Mouse (Mus musculus): ENCODE data around the gene Tox2.

The Tox2 gene

DNA sequence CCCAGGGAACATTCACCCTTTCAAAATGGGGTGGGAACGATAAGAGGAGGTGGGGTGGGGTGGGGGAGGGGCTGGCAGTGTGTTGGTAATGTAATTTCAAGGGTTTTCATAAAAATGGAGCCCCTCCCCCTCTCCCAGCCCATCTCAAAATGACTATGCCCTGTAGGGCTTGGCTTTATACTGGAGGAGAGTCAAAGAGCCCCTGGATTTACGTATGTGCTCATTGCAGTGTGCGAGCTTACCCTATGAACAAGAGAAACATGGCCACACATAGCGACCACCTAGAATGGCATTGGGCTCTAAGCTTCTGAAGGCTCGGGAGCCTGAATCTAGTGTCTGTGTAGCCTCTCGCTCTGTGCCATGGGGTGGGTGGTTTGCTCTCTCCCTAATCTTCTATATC, 51.3 kb downstream of the Tox2 start:
- no peak for DNase-seq (ENCODE audit: low read depth, low spot score)

DNA sequence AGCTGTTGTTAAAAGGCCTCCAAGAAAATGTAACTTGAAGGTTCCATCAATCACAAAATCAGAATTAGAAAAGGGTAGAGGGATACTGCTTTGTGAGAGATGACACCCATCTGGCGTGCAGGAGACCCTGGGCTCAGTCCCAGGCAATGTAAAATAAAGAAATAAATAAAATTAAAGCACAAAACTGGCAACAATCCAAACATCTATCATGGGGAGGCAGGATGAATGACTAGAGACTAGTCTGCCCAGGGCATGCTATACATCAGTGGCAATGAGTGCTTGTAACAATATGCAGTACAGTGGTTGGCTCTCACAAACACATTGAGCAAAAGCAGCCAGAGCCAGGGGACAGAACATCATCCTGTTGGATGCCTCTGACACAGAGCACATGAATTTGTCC, 53.8 kb downstream of the Tox2 start:
- no peak for DNase-seq (ENCODE audit: low read depth, low spot score)

DNA sequence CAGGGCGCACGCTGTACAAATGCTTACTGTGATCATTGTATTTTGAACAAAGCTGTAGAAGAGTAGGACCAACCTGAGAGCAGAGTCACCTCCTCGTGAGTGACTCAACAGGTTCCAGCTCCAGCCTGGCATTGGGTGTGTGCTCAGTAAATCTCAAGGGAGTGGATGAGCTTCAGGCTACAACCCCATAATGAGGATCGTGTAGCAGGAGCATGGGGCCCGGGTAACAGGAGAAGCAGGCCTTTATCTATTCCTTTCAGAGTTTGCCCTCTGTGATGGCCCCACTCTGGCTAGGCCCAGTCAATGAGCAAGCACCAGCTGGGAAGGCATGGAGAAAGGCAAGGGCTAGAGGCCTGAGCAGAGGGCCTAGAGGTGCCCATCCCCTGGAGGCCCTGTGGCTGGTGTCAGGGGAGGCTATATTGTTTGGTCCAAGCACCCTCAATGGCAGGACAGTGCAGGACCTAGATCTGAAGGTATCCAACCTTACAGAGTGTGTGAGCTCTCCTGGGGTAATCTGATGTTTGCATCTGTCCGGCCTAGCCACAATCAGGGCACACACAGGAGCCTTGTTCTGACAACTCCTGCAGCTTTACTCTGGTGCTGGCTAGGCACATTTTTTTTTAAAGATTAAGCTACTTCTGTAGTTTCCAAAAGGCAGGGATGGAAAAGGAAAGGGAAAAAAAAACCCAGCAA, 58.6 kb downstream of the Tox2 start:
- no peak for DNase-seq (ENCODE audit: low read depth, low spot score)

DNA sequence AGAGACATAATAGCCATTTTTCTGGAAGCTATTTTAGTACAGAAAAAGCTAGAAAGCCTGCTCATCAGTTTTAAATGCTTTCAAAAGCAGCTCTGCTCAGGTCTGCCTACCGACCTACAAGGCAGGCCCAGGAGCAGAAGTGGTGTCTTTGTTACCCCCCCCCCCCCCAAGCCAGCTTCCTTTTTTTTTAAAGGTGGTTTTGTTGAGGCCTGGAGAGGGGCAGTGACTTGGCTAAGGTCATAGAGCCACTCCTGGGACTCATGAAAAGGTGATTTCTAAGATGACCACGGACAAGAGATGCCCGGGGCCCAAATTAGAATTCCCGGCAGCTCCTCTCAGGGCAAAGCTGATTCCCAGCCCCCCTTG, 59.1 kb downstream of the Tox2 start:
- DNase-seq (ENCODE audit: low read depth, low spot score): no peak

DNA sequence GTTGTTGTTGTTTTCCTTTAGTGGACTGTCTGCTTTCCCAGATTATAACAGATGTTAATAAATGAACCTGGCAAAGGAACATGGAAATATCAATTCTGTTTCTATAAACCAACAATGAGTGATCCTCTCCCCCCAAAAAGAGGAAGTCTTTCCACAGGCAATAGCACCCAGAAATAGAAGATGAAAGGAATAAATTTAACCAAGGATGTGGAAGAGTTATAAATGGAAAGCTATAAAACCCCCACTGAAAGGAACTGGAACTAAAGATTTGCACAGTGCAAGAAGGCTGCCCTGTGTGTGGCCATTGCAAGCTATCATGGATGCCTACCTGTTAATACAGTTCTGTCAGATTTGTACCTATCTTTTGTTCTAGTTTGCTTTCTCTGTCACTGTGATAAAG, 64.2 kb downstream of the Tox2 start:
- no peak for DNase-seq (ENCODE audit: low read depth, low spot score)

DNA sequence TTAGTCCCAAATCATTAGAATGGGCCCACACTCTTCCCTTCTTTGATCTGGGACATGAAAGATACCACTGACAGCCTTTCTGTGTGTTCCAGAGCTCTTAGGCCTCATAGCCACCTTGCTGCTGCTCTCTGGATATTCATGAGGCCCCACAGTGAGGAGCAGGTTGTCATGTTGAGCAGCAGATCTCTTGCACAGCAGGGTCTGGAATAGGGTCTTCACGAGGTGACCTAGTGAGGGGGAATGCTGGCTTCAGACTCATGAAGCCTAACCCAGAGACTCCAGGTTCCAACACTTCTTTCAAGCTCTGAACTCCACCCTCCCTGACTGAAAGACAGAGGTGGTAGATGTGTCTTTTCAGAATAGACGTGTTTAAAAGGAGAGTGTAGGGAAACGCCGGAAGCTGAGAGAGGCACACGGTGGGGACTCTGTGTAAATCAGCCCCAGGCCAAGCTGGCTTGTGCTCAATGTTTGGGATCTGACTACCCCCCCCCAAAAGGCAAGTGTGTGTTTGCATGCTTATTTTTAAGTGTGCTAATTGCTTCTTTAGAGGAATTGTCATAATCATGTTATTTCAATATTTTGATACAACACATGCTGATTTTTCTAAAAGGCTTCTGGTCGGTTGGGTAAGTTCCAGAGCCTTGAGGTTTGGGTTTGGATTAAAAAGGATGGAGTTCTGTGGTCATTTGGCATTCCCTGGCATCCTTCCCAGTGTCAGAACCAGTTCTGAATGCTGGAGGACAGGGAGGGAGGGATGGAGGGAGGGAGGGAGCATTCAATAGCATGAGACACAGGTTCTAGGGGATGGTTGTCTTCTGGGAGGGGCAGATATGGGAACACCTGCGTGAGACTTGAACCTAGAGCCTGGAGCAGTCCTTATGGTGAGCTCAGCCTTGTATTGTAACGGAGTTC, 68.9 kb downstream of the Tox2 start:
- DNase-seq (ENCODE audit: low read depth, low spot score): no peak

DNA sequence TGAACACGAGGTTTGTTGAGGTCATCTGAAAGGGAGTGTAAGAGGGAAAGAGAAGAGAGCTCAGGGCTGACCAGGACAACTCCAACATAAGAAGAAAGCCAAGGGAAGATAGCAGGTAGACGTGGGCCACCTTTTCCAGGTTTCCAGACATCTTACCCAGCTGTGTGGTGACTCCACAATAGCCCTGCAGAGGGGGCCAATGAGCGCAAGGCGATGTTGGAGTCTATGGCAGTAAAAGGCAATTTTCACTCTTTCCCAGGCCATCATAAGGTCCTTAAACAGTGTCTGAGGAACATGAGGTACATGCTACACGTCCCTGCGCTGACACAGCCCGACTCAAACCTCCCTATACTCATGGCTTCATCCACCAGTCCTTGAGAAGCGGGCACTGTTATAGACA, 70.9 kb downstream of the Tox2 start:
- DNase-seq (ENCODE audit: low read depth, low spot score): no peak

DNA sequence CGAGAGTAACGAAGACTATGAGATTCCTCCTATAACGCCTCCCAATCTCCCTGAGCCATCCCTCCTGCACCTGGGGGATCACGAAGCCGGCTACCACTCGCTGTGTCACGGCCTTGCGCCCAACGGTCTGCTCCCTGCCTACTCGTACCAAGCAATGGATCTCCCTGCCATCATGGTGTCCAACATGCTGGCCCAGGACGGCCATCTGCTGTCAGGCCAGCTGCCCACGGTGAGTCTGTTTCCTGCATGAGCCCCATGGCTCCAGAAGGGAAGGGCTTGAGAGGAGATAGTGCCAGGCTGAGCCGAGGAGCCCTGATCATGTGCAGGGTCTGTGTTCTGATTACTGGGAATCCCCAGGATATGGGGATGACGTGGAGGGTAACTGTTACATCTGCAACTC, 73.1 kb downstream of the Tox2 start:
- no peak for DNase-seq (ENCODE audit: low read depth, low spot score)

DNA sequence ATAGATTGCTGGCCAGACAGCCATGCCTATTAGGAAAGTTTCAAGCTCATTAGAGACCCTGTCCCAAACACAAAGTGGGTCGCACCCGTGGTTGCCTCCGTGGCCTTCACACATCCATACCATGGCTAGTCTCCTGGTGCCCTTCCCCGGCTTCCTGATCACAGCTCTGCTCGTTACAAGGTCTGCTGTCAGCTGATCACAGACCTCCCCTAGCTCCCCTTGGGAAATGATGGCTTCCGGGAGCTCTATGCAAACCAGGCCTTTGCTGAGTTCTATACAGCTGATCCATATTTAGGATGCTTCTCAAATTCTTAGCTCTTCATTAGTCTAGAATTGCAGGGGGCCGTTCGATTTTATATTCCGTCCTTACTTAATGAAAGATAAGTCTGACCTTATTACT, 75.1 kb downstream of the Tox2 start:
- DNase-seq (ENCODE audit: low read depth, low spot score): no peak

DNA sequence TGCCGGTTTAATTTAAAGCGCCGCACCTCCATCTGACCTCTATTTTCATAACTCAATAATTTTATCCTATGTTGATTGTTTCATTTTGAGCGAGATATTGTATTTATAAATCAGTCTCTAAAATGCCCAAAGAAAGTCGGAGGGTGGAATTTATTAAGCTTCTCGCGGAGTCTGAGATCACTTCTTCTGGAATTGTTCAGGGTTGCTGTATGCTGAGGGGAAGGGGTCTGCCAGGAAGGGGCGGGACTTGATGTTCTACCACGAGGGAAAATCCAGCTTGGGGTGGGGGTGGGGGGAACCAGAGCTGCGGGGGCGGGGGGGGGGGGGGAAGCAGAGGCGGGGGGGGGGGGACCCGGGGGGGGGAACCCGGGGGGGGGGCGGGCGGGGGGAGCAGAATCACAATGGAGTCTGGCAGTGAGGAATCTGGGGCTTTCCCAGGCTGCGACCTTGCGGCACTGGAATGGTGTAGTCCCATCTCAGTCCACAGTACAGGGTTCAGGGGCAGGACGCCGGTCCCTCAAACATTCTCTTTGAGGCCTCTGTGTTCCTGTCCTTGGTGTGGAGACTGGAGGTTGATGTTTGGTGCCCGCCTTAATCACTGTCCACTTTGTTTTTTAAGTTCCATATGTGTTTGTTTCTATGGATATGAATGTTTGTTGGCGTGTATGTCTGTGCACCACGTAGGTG, 77.9 kb downstream of the Tox2 start:
- no peak for DNase-seq (ENCODE audit: low read depth, low spot score)

DNA sequence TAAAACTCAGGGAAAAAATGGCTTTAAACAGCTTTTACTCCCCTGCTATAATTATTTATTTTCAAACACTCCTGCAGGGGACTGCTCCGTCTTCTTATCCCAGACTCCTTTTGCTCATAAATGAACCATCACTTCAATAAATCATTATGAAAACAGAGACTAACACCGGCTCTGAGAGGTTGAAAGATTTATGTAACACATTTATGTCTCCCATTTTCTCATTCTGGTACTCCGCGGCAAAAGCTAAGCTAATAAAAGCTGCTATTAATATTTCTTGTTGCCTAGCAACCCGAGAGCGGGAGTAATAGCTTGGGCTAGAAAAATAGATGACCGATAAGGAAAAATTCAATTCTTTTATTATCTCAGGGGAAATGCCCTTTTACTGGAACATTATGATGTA, 81.9 kb downstream of the Tox2 start:
- no peak for DNase-seq (ENCODE audit: low read depth, low spot score)

DNA sequence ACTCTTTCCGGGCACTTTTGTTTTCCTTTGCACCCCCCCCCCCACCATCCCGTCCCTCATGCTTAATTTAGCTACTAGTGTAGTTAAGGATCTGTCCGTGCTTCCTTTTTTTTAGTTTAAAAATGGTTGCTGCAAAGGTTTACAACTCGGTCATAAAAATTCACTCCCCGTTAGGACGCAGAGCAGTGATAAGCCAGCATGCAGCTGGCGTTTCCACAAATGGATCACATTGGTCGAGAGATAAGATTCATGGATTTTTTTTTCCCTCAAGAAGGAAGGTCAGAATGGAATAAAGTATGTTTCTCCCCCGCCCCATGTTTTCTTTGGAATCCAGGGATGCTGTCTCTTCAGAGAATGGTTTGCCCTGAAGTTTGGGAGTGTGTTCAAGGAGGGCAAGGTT, 82.4 kb downstream of the Tox2 start:
- no peak for DNase-seq (ENCODE audit: low read depth, low spot score)

DNA sequence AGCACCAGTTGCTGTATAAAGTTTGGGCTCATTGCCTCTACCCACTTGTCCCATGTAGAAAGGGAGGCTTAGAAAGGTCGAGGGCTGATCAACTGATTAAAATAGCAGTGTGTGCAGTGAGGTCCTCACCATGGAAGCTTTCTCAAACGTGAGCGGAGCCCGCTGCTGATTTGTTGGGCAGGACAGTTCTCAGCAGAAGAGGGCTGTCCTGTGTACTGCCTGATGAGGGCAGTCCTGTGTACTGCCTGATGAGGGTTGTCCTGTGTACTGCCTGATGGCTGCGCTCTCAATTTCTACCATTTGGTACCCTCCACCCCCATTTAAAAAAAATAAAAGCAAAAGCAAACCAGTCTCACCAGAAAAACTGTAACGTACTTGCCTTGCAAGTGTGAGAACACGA, 82.8 kb downstream of the Tox2 start:
- DNase-seq (ENCODE audit: low read depth, low spot score): peak; percentile 89

DNA sequence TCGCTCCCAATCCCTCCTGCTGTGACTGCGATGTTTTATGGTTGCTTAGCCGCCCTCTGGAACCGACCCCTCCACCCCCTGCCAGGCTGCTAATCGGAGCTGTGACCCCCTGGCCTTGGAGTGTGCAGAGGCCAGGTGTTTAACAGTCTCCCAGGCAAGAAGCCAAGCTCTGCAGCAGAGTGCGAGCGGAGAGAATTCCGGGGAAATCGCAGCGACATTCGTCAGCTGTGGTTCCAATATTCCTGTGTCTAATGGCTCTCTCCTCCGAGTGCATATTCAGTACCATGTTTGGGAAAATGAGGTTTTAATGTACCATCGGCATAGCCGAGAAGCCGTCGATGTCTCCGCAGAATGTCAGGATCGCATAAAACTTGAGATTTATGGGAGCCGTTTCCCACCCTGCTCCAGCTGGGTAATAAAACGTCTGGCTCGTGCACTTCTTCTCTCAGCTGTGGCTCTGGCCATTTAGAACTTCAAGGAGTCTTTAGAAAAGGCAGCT, 86.0 kb downstream of the Tox2 start:
- peak; percentile 80 for DNase-seq (ENCODE audit: low read depth, low spot score)

DNA sequence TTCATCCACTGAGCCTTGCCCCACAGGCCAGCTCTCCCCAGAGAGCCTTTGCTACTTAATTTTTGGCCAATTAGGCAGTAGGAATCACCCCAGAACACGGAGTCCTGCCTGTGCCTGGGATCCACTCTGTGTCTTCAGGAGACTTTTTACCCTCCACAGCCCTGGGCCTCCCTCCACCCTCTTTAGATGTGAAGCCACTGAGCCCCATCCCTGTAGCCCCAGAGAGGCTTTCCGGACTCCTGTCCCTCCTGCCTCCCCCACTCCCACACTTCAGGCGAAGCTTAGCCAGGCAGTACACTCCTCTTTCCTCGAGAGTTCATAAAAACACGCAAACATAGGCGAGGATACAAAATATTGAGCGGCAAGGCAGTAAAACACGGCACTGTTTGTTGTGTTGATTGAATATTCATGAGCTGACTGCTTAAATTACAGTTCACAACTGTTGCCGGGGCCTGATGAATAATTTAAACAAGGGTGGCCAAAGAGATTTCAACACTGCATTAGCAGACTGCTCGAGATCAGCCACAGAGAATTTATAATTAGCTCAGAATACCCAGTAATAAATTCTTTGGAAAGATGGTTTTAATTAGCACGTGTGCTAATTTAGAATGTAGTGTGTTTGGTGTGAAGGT, 94.2 kb downstream of the Tox2 start:
- no peak for DNase-seq (ENCODE audit: low read depth, low spot score)

DNA sequence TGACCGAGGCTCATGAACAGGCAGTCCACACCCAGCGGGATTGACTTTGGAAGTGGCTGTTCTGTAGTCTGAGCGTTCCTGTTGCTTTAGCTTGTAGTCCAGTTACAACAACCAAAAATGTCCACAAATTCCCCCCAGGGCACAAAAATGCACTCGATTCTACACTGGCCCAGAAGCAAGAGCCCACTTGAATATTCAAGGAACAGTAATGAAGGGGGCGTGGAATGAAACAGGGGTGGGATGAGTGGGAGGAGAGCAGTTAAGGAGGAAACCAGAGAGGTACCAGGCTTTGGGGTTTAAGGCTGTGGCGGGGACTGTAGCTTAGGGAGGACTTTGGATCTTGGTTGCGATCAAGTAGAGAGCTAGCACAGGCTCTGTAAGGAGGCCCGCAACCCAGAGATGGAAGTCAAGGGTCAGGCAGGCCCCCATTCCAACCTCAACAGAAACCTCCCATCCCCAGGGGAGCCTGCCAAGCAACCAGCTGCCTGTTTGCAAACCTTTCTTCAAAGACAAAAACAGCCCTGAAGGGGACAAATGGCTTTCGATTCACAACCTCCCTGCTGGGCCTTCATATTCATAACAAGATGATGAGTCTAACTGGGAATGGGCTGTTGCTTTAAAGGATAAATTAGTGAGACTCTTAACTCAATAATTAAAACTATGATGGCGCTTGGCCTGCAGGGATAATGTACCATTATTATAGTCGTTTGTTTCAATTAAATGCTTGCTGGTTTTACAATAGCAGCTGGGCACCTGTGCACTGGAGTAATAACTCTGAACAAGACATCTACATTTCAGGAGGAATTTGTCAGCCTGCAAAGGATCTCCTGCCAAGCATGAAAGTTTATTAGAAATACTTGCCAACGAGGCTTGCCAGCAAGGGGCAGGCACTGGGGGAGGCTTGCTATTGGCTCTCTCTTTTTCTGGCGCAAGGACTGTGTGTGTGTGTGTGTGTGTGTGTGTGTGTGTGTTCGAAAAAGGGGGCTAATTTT, 97.4 kb downstream of the Tox2 start:
- DNase-seq (ENCODE audit: low read depth, low spot score): peak; percentile 27

DNA sequence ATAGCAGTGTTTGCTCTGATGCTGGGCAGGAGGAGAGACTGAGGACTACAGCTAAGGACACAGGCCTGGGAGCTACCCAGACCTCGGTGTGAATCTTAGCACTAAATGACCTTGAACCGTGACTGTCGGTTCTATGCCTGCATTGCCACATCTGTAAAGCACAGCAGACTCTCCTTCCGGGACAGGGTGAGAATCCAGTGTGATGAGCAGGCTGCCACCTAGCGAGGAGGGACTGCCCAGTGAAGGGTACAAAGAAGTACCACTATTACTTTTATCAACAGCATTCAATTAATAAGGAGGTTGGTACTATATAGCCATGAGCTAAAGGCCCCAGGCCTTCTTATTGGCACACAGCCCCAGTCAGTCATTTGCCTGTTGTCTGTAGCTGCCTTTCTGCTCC, 98.7 kb downstream of the Tox2 start:
- DNase-seq (ENCODE audit: low read depth, low spot score): no peak

DNA sequence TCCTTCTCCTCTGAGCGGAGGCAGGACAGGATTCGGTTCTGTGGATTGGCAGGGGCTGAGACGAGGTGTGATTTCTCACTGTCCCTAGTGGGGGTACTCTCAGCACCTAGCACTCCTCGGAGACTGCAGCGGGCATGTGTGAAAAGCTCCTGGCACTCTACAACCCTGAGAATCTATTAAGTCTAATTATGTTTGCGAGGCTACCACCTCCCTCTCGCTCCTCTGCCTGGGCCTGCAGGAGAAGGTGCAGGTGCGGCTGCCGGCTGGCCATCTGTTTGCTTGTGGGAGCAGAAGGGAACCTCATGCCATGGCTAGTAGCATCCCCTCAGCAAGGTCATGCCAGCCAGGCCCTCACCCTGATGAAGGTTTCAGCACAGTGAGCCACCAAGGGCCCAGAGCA, 100.1 kb downstream of the Tox2 start:
- no peak for DNase-seq (ENCODE audit: low read depth, low spot score)

DNA sequence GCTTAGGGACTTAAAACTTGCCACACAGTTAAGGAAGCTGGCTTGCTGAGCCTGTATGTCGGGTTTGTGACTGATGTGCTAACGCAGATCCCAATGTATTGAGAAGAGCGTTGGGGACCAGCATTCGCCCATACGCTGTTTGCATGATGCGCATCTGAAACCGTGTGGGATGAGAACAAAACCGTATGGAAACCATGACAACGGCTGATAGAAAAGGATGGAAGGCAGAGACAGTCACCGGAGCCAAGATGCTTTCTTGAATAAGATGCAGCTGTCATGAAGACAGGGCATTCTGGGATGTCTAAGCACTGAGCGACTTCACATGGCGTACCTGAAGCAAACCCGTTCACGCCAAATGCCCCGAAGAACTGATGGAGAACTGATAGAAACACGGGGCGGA, 106.5 kb downstream of the Tox2 start:
- DNase-seq (ENCODE audit: low read depth, low spot score): no peak

DNA sequence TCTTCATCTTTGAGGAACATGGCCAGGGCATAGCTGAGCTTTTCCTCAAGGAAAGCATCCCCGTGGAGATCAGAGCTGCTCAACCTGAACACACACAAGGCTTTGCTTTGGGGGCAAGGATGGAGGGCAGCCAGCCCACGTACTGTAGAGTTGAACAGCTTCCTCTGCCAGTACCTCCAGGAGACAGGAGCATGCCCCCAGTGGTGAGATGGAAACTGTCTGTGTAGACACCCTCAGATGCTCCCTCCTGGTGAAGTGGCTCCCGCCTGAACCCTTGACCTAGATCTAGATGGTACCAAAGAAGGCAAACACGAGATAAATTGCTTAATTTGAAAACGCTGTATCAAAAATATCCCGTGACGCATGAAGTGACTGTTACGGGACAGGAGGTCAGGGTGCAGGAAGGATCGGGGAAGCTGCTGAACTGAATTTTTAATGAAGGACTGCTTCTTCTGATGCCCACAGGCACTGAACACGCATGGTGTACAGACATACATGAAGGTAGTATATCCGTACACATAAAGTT, 107.3 kb downstream of the Tox2 start:
- peak; percentile 37 for DNase-seq (ENCODE audit: low read depth, low spot score)

DNA sequence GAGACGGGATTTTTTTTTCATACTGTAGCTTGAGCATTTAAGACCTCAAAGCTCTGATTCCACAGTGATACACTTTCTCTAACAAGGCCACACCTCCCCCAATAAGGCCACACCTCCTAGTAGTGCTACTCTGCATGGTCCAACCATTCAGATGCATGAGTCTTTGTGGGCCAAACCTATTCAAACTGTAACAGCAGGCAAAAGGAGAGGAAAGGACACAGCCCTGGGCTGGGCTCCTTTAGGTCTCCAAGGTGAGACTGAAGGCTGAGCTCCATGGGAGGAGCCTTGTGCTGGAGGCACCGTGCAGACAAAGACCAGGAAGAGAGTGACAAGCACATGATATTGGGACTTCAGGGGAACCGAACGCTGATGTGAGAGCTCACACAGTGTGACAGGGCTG, 114.4 kb downstream of the Tox2 start:
- DNase-seq (ENCODE audit: low read depth, low spot score): peak; percentile 90
